Mouse (Mus musculus) erythroblast, embryonic 14.5 days (primary cell): Measurements from ENCODE around the gene Lmod1.

ENCODE experiments used
- GATA1 ChIP-seq: IDR thresholded peaks from 2 replicates; pipeline ENCODE4 v1.6.1; 2012; ENCODE audit warnings: low read length, inconsistent platforms, mixed read lengths
- TAL1 ChIP-seq: IDR thresholded peaks from 3 replicates; pipeline ENCODE4 v1.6.1; 2012; ENCODE audit warnings: low read length, inconsistent platforms, mixed read lengths

- TF ChIP-seq GATA1: no peak
- TF ChIP-seq TAL1: no peak
Observed at GRCm38 (mm10) chr1:135367595-135367994, 43.0 kb downstream of the Lmod1 start.
